Mouse (Mus musculus) kidney, postnatal 25 days (tissue): Measurements from ENCODE around the gene Mrpl32.

ENCODE experiments used
- DNase-seq, 2 experiments: peaks; one replicate each; pipeline ENCODE4 v3.0.0; 2021; ENCODE audit warnings: mixed read lengths in 2 of 2

Mrpl32 gene

DNA sequence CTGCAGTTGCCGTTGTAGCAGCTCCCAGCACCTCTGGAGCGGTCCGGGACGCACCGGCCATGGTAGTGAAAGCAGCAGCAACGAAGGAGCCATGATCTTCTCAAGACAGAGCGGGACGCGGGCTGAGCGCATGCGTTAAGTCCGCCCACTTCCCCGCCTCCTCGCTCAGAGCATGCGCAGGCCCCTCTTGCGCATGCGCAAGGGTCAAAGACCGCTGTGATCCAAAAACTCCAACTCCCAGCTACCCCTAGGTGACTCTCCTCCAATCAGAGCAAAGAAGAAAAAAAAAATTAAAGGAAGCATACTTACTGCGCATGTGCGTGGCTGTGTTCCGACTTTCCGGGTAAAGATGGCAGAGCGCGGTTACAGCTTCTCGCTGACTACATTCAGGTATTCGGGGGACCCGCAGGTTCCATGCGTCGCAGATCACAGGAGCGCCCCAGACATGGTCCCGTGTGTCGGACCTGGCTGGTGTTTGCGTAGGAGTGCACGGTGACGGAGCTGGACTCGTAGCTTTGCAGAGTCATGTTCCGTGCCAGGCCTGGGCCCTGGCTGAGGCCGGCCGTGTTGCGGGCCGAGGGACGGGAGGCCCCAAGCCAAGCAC is at the start of gene Mrpl32, which contains the start of gene Psma2:
Gene Mrpl32, minus strand, starts transcription at position 240 of the 604 bp plus-strand sequence.
Gene Psma2, plus strand, starts transcription at position 315 of the 604 bp plus-strand sequence.
- DNase-seq: peak; percentile 92 to 98

DNA sequence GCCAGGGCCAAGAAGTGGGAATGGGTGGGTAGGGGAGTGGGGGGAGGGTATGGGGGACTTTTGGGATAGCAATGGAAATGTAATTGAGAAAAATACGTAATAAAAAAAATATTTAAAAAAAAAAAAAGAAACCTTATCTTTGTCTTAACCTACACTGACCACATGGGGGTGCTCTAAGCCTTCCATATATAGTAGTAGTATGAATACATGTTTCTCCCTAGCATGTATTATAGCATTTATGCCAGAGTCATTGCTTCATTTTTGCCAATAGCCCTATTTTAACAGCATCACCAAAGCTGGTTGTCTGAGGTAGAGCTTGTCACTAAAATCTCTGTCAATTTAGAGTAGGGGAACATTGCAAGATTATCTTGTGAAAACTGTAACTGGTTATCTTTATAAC is 36.3 kb upstream of the Mrpl32 start:
- peak in 1 of 2 experiments; percentile 51 for DNase-seq

DNA sequence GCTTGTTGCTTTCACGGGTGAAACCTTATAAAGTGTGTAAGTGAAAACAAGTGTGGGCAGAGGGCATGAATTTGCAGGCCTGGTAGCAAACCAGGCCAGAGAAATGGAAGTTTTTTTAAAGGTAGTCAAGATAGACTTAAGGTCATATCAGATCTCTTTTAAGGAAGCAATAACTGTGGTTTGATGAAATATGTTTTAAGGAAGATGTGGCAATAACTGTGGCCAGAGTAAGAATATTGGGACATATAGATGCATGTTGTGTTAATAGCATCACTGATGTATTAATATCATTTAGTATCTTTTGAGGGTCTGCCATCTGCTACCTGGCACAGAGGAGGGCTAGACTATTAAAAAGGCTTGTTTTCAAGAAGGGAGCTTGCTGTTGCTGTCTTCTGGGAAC is 27.0 kb upstream of the Mrpl32 start:
- DNase-seq: no peak

DNA sequence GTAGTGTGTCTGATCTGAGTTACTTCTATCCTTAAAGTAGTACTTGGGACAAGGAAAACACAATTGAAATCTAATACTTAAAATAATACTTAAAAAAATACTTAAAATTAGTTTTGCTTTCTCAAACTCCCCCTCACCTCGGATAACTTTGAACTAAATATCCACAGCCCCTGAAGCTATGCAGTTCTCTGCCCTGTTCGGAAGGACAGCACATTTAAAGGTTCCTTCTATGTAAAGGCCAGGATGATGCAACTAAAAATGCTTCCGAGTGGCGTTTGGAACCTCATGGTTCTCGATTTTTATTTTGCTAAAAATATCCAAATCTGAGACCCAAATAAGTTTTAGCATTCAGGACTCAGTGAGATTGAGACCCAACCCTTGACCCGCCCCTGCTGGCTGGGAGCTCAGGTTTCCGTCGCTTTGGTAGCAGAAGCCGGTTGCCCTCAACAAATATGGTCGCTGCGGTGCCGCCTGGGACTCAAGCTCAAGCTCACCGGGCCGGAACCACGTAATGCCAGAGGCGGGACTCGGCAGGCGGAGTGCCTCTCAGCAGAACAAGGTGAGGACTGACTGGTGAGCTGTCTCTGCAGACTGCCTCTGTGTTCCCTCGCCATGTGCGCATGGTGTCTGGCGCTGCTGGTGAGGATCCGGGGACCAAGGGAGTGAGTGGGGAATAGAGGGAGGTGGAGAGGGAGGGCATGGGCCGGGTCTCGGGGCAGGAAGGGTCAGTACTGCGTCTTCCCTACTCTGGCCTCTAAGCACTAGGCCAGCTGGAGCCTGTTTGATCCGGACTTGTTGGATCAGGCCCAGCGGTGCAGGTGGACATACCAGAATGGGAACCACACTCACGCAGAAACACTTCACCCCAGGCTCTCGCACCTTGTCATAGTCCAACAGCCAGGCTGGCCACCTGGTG is 17.0 kb upstream of the Mrpl32 start, which contains the start of gene AW209491:
Gene AW209491, plus strand, starts transcription at position 429 of the 916 bp plus-strand sequence.
- DNase-seq: peak; percentile 98

DNA sequence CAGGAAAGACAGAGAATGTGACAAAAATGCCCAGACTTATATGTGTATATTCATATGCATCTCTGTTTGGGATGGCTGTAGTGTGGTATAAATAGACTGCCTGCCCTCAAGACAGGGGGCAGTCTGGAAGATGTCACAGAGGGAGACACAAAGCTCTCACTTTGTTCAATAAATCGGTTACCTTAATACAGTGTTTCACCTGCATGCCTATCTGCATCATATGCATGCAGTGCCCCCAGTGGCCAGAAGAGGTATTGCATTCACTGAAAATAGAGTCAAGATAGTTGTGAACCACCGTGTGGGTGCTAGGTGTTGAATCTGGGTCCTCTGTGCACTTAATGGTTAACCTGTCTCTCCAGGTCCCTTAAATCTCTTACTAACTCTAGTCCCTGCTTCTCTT is 5.8 kb upstream of the Mrpl32 start:
- DNase-seq: peak; percentile 64 to 88

DNA sequence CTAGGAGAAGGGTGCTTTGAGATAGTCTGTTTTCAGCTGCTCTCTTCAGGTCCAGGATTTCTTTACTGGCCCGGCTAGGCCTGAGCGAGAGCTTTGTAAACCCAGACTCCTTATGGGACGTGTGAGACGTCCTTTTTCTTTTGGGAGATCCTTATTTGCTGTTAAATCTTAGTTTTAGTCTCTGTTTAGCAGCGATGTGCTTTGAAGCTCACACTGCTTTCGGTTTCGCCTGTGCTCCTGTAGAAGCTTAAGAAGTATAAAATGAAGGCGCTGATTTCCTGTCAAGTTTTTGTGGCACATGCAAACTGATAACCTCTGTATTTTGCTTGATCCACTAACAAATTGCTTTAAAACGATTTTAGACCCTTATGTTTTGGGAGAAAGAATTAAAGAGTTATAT is 588 bp upstream of the Mrpl32 start:
- no peak for DNase-seq

DNA sequence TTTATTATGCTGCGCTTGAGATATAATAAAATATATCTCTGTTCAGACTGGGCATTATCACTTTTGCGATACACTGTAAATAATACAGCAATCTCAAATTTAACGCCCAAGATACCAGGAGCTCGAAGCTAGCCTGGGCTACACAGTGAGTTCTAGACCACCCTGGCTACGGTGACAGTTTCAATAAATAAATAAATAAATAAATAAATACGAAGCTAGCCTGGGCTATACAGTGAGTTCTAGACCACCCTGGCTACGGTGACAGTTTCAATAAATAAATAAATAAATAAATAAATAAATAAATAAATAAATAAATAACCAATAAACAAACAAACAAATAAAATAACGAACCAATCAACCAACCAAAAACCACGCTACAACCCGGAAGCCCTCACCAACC is 502 bp downstream of the Mrpl32 start:
- DNase-seq: no peak

DNA sequence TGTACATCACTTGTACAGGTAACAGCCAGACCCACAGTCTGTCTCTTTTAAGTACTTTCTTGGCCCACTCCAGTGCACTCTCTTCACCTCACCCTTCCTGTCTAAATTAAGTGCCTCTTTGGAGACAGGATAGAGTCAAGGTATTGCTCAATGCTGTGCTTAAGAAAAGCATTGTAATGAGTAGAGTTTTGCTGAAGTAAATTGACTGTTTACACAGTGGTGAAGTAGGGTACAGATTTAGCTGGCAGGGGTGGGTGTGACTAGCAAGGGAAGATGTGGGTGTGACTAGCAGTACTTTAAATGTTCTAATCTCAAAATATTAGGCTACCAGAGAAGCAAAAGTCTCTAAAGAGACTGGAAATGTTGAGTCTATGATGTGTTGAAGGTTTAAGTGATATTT is 5.3 kb downstream of the Mrpl32 start:
- DNase-seq: no peak

DNA sequence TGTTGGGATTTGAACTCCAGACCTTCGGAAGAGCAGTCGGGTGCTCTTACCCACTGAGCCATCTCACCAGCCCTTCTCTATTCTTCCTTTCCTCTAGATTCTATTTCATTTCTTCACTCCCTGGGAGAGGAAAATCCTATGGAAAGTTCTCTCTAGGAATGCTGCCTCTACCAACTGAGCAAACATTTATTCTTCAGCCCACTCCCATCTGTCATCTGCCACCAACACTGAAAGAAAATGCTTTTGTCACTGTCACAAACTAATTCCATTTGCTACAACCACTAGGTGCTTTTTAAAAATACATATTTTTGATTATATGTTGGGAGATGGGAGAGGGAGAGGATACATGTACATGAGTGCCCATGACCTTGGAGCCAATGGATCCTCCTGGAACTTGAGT is 10.2 kb downstream of the Mrpl32 start:
- no peak for DNase-seq

DNA sequence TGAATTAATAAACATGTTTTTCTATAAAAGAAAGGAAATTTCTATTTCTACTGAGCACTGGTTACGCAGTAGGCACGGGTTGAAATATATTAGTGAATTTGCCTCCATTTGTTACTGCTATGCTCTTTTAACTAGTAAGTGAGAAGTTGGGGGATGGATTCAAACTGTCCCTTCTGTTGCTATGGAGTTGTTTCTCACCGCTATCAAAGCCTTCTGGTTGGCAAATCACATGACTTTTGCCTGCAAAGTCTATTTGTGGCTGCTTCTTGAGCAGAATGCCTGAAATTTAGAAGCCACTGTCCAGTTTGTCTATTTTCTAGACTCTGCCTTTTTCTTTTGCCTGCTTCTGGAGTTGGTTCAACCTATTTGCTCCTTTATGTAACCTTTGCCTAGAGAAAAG is 32.6 kb downstream of the Mrpl32 start:
- no peak for DNase-seq

DNA sequence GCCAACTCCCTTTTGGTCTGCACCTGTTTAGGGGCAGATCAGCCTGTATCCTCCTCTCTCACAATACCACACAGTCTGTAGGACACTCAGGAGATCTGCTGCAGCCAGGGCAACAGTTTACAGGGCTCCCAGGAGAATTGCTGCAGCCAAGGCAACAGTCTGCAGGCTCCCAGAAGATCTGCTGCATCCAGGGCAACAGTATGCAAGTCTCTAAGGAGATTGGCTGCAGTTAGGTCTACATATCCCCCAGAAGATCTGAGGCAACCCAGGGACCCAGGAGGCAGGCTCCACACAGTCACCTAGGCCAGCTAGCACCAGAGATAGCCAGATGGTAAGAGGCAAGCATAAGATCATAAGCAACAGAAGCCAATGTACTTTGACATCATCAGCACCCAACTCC is 38.8 kb downstream of the Mrpl32 start:
- DNase-seq: no peak

DNA sequence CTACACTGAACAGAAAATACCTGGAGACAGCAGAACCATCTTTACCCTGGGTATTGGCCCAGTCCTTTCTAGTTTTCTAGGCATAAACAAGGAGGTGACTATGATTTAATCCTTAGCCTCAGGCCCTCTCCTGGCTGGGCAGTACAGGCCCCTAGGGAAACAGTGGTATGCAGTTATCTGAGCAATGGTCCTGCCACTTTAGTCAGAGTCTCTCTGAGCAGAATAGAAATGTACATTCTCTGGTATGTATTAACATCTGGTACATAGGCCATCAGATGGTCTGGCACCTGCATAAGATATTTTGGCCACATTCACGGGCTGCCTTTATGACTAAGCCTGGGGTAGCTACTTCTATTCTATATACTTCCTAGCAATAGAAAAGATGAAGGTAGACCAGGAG is 51.6 kb downstream of the Mrpl32 start:
- DNase-seq: no peak
